Mouse (Mus musculus): Measurements from ENCODE around the gene Grasp.
A peak's percentile ranks its signal among the peaks of the same experiment; 100 is the strongest.

Gene Grasp

GRCm38 (mm10) chr15:101224006-101224906 is at the start of gene Grasp:
Grasp (plus strand) TSS chr15:101224188.
- peak; percentile 93 for DNase-seq

- peak; percentile 22 to 26 for DNase-seq
These were observed 49.5 kb upstream of the Grasp start for GRCm38 (mm10) chr15:101174294-101175130.

GRCm38 (mm10) chr15:101175131-101175460 is 48.9 kb upstream of the Grasp start:
- DNase-seq = no peak

GRCm38 (mm10) chr15:101175613-101176283 is 48.2 kb upstream of the Grasp start:
- no peak for DNase-seq

- no peak for DNase-seq
These were observed 47.7 kb upstream of the Grasp start for GRCm38 (mm10) chr15:101176284-101176680.

GRCm38 (mm10) chr15:101176795-101177691 is 46.9 kb upstream of the Grasp start:
- DNase-seq = no peak

- no peak for DNase-seq
These were observed 43.5 kb upstream of the Grasp start for GRCm38 (mm10) chr15:101180363-101181105.

GRCm38 (mm10) chr15:101181106-101181466 is 42.9 kb upstream of the Grasp start:
- no peak for DNase-seq

GRCm38 (mm10) chr15:101181500-101181899 is 42.5 kb upstream of the Grasp start:
- no peak for DNase-seq

- DNase-seq = no peak
These were observed 41.3 kb upstream of the Grasp start for GRCm38 (mm10) chr15:101182676-101183075.

- no peak for DNase-seq
These were observed 39.7 kb upstream of the Grasp start for GRCm38 (mm10) chr15:101184300-101184699.

- DNase-seq = no peak
These were observed 38.4 kb upstream of the Grasp start for GRCm38 (mm10) chr15:101185549-101185948.

GRCm38 (mm10) chr15:101187907-101188306 is 36.1 kb upstream of the Grasp start:
- DNase-seq = peak; percentile 57 to 61

- peak; percentile 20 to 39 for DNase-seq
These were observed 33.8 kb upstream of the Grasp start for GRCm38 (mm10) chr15:101189981-101190761.

GRCm38 (mm10) chr15:101190762-101191150 is 33.2 kb upstream of the Grasp start:
- peak; percentile 55 for DNase-seq

- DNase-seq = no peak
These were observed 32.3 kb upstream of the Grasp start for GRCm38 (mm10) chr15:101191459-101192259.

GRCm38 (mm10) chr15:101192260-101192640 is 31.7 kb upstream of the Grasp start:
- DNase-seq = no peak

- DNase-seq = no peak
These were observed 31.3 kb upstream of the Grasp start for GRCm38 (mm10) chr15:101192651-101193050.

GRCm38 (mm10) chr15:101193971-101194370 is 30.0 kb upstream of the Grasp start:
- DNase-seq = no peak
